Mouse (Mus musculus): ENCODE data around the gene Mlh3. TPM values are rescaled to one million over a fixed set of nuclear protein-coding genes. Genes with fewer than 3 reads are reported as not detected.

Mlh3 gene
- total and polyA plus RNA-seq, 3 experiments = 8.5 to 8.6 TPM; not detected in 1

- TF ChIP-seq POLR2A (IDR thresholded peaks at IDR 0.05; ENCODE audit: control insufficient read depth in 1 of 2, insufficient read depth in 1 of 2, low read depth in 1 of 2, low read length in 2 of 2, poor library complexity in 1 of 2) = peak in 1 of 2 experiments; percentile 59; a peak in 2 of 4 replicates
- TF ChIP-seq CHD2 (IDR thresholded peaks at IDR 0.05; ENCODE audit: low read length) = no peak
- TF ChIP-seq MYC (IDR thresholded peaks at IDR 0.05; ENCODE audit: low read depth, low read length) = no peak; the same call in 1 of the 2 replicates
- no peak overlapping the region for H3K27ac ChIP-seq (ENCODE audit: control insufficient read depth, low read depth, low read length)
- H3K27me3 ChIP-seq (ENCODE audit: control insufficient read depth in 1 of 2, insufficient read depth in 2 of 2, low read length in 2 of 2) = no peaks in the 10 kb centered on the region
- H3K9me3 ChIP-seq (replicated peaks; ENCODE audit: insufficient read depth, low read length) = no peaks in the 10 kb centered on the region
- DNase-seq (ENCODE audit: low read depth, low spot score) = peak; percentile 69
- H3K4me1 ChIP-seq (ENCODE audit: control insufficient read depth in 1 of 2, insufficient read depth in 2 of 2, low read length in 2 of 2) = peaks cover 0 to 8% of the 10 kb centered on the region in 2 experiments; a peak in 3 of 4 replicates
- H3K4me3 ChIP-seq (ENCODE audit: control insufficient read depth in 1 of 2, insufficient read depth in 1 of 2, low read depth in 2 of 2, low read length in 2 of 2) = peak overlapping the region; percentile 15 to 37; a peak in 3 of 4 replicates
- no peaks in the 10 kb centered on the region for H3K79me2 ChIP-seq (ENCODE audit: control insufficient read depth, insufficient read depth, low read length, poor library complexity)
- H3K36me3 ChIP-seq (ENCODE audit: control insufficient read depth in 1 of 2, insufficient read depth in 2 of 2, low read length in 2 of 2) = no peaks in the 10 kb centered on the region; a peak in 1 of 4 replicates
- peak overlapping the region; percentile 35; the same call in 1 of the 2 replicates for H3K9ac ChIP-seq (ENCODE audit: control insufficient read depth, low read depth, low read length, poor library complexity, severe bottlenecking)
These were observed 80.1 kb downstream of the Mlh3 start for GRCm38 (mm10) chr12:85190290-85190689.

GRCm38 (mm10) chr12:85186361-85186760 is 84.0 kb downstream of the Mlh3 start:
- no peak overlapping the region for H3K9ac ChIP-seq (ENCODE audit: control insufficient read depth, low read depth, low read length, poor library complexity, severe bottlenecking)
- TF ChIP-seq ZC3H11A (IDR thresholded peaks at IDR 0.05; ENCODE audit: low read depth, low read length) (no peak), MAFK (IDR thresholded peaks at IDR 0.05; ENCODE audit: borderline replicate concordance, low read depth, low read length) (no peak), MAZ (IDR thresholded peaks at IDR 0.05; ENCODE audit: low read depth, low read length) (no peak), UBTF (IDR thresholded peaks at IDR 0.05; ENCODE audit: borderline replicate concordance, insufficient read depth, low read depth, low read length) (no peak), KAT2A (conservative IDR thresholded peaks at IDR 0.05; ENCODE audit: low read depth, low read length) (no peak), MAX (IDR thresholded peaks at IDR 0.05; ENCODE audit: low read length) (no peak), EP300 (IDR thresholded peaks at IDR 0.05; ENCODE audit: low read depth in 1 of 2, low read length in 2 of 2) (no peak), CHD1 (IDR thresholded peaks at IDR 0.05; ENCODE audit: low read depth, low read length) (no peak), ZNF384 (IDR thresholded peaks at IDR 0.05; ENCODE audit: low read depth, low read length) (no peak), GATA1 (IDR thresholded peaks at IDR 0.05; ENCODE audit: low read depth, low read length) (no peak), CTCF (IDR thresholded peaks at IDR 0.05 in 2 of 3, conservative IDR thresholded peaks at IDR 0.05 in 1 of 3; ENCODE audit: control insufficient read depth in 1 of 3, insufficient read depth in 1 of 3, low read depth in 2 of 3, low read length in 3 of 3, poor library complexity in 1 of 3, severe bottlenecking in 1 of 3) (no peak), ELF1 (IDR thresholded peaks at IDR 0.05; ENCODE audit: low read depth, low read length) (no peak), TBP (IDR thresholded peaks at IDR 0.05; ENCODE audit: low read depth, low read length) (no peak), SMC3 (IDR thresholded peaks at IDR 0.05; ENCODE audit: low read depth, low read length) (no peak), MYB (IDR thresholded peaks at IDR 0.05; ENCODE audit: low read depth, low read length) (no peak), BHLHE40 (IDR thresholded peaks at IDR 0.05; ENCODE audit: borderline replicate concordance, low read depth, low read length) (no peak), MEF2A (IDR thresholded peaks at IDR 0.05; ENCODE audit: extremely low read depth, insufficient replicate concordance, low read depth, low read length, poor library complexity, severe bottlenecking) (no peak), SIN3A (IDR thresholded peaks at IDR 0.05; ENCODE audit: low read length) (no peak), MYC (IDR thresholded peaks at IDR 0.05; ENCODE audit: low read depth, low read length) (no peak)
- no peaks in the 10 kb centered on the region for H3K79me2 ChIP-seq (ENCODE audit: control insufficient read depth, insufficient read depth, low read length, poor library complexity)
- no peaks in the 10 kb centered on the region; a peak in 1 of 4 replicates for H3K36me3 ChIP-seq (ENCODE audit: control insufficient read depth in 1 of 2, insufficient read depth in 2 of 2, low read length in 2 of 2)
- peaks cover 0 to 7% of the 10 kb centered on the region in 2 experiments; a peak in 1 of 4 replicates for H3K4me1 ChIP-seq (ENCODE audit: control insufficient read depth in 1 of 2, insufficient read depth in 2 of 2, low read length in 2 of 2)
- no peak overlapping the region for H3K4me3 ChIP-seq (ENCODE audit: control insufficient read depth in 1 of 2, insufficient read depth in 1 of 2, low read depth in 2 of 2, low read length in 2 of 2)
- H3K27ac ChIP-seq (ENCODE audit: control insufficient read depth, low read depth, low read length) = no peak overlapping the region
- no peaks in the 10 kb centered on the region; a peak in 1 of 4 replicates for H3K27me3 ChIP-seq (ENCODE audit: control insufficient read depth in 1 of 2, insufficient read depth in 2 of 2, low read length in 2 of 2)
- no peak for DNase-seq (ENCODE audit: low read depth, low spot score)
- H3K9me3 ChIP-seq (replicated peaks; ENCODE audit: insufficient read depth, low read length) = no peaks in the 10 kb centered on the region
